Mouse (Mus musculus) T-cell, adult 2 months (primary cell): ENCODE measurements at regions not wholly inside any gene's neighbourhood (a gene's known extent, or its start where the extent isn't known, plus 50 kb on each side); places are given as distances from the start of the nearest gene placed in this dataset.

Experiments used
- DNase-seq: peaks from one replicate; pipeline ENCODE4 v3.0.0; 2022; ENCODE audit warnings: low spot score

DNA sequence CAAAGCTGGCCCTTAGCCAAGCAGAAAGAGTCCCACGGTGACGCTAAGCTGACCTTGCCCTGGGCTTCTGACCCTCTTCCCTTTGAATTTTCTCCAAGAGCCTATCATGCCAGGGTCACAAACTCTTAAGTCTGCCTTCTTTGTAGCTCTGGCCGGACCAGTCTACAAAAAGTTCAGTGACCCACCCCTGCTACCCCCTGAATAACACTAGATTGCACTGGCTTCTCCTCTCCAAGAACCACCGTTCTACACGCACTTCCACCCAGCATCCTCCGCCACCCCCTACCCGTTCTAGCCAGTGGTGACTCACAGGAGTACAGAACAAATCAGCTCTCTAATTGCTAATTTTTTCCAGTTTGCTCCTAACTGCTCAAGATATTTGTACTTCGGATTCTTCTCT lies 325.0 kb downstream of the Tns1 start:
- DNase-seq: no peak

DNA sequence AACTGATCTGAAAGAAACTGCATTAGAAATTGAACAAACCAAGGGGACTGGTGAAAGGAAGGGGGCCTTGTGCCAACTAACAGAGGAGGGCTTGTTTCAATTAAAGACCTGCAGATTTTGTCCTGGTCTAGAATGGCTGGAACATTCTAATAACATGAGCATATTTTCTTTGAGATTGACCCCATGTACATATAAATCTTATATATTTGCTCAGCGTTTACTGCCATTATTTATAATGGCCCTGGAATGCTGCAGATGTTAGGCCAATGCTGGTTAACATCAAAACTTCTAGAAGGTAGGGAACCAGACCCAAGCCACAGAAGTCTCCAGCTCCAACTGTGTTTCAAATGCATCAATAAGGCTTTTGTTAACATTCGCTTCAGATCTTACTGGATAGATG lies 326.4 kb downstream of the Tns1 start:
- DNase-seq: no peak

DNA sequence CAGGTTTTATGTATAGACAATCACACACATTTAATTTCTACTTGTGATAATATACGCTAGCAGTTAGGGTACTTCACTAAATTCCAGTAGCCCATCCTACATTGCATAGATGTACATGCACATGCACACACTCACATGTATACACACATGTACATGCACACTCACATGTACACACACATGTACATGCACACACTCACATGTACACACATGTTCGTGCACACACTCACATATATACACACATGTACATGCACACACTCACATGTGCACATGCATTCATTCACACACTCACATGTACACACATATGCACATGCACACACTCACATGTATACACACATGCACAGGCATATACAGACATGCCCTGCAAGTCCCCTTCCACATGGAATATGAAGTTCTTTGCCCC lies 326.8 kb downstream of the Tns1 start:
- DNase-seq: no peak

DNA sequence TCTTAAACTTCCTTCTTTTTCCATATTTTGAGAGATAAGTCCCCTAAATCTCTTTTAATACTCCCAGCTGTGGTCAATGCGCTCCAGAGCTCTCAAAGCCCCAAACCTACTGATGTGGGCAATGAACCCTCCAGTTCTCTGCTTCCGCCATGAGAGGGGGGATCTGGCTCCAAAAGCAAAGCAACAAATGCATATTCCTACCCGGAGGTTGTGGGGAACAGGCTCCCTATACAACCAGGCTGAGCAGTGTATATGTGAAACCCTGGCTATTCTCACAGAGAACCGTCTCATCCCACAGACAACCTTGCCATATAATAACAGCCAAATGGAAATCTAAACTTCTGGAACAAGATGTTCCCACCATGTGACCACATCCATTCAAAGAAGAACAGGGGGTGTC lies 330.4 kb downstream of the Tns1 start:
- DNase-seq: no peak

DNA sequence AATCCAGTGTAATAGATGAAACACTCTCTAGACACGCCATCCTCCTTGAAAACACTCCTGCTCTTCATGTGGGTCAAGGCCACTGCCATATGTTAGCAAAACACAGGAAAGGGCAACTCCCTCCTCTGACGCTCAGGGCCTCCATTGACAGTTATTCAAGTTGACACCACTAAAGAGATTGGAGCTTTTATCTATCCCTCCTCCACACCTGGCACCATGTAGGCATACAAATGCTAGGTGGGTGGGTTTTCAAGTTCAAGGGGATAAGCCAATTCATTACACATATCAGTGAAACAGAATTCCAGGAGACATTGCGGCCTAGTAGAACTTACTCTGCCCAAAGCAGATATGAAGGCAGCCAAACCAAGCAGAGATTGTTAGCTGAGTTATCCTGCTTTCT lies 331.0 kb downstream of the Tns1 start:
- DNase-seq: no peak

DNA sequence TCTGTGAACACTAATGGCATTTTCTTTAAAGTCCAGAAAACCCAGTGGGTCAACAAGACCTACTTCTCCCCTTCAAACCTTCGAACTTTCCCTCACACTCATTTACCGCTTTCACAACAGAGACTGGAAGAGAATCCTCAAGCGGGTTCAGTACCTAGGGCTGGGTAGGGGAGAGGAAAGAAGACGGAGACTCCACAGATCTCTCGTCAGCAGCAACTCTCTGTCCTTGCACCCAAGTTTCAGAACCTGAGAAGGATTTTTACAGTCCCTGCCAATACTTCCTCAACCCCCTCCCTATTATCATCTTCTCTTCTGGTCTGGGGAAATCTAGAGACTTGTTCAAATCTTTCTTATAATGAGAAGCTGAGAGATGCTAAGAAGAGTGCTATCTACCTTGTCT lies 331.9 kb downstream of the Tns1 start:
- DNase-seq: no peak

DNA sequence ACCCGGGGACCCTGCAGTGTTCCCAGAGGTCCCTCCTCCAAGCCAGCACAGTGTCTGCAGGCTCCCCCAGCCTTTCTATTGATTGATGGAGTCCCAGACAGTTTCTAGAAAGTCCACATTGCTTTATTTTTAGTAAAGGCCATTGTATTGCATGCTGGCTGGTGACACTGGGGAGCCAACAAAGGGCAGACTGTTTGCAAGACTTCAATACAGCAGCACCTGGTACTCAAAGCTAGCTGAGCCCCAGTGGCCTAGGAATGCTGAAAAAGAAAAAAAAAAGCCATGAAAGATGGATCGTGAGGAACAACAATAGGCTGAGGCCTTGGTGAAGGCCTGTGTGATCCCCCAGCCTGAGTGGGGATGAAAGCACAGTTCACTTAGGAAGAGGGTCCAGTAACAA lies 336.6 kb downstream of the Tns1 start:
- DNase-seq: no peak

DNA sequence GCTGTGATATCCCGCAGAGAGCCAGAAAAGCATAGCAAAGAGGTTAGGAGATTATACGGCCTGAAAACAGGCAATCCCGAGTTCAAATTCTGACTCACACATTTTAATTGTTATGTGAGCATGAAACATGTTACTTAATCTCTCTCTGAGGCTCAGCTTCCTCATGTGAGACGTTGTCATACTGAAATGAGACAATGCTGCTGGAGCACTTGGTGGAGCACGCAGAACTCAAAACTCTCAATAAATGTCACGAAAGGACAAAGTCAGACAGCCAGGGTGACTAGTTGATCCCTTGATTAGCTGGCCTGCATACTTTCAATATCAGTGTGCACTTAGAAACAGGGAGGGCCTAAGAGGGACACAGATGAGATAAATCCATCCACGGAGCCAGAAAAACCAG lies 337.0 kb downstream of the Tns1 start:
- no peak for DNase-seq

DNA sequence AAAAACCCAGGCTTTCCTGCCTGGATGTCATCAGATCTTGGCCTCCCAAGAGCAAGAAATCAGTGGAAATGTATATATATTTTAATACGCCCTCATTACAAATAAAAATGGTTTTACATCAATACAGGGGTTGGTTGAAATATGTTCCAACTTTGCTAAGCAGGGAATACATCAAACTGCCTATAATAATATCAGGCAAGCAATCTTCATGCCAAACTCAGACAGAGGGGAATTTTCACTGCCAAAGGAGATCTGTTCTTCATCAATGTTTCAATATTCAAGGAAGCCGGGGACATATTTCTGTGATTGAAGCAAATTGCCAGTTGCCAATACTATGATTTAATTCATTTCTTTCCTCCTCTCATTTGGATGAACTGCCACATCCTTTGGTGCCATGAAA lies 340.9 kb downstream of the Tns1 start:
- no peak for DNase-seq

DNA sequence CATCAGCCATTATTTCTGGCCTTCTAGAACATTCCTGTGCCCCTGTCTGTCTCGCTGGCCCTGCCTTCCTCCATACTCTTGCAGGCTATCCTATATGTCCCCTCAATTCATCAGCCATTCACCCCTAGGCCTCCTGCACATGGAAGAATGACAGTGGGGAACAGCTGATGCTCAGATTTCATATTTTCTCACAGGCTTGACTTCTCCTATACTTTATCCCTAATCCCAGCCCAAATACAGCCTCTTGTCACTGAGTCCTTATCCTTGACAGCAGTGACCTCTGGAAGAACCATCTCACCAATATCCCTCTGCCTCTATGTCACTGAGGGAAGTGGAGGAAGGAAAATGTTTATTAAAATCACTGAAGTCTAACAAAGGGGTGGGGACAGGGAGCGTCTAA lies 341.4 kb downstream of the Tns1 start:
- DNase-seq: no peak

DNA sequence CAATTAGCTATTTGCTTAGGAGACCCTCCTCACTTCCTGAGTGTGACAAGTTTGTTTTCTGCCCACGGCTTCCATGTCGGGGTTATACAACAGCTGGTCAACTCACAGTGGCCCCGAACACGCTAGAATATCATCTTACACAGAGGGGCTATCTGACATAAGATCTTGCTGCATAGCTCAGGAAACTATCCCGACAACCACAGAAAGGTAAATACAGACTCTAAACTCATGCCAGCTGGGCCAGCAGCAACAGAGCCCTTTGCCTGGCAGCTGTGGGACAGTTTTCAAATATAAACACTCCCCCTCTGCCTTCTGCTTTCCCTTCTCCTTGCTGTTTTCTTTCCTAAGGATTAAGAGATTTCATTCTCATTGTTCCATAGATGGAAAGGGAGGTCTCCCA lies 352.5 kb downstream of the Tns1 start:
- no peak for DNase-seq

DNA sequence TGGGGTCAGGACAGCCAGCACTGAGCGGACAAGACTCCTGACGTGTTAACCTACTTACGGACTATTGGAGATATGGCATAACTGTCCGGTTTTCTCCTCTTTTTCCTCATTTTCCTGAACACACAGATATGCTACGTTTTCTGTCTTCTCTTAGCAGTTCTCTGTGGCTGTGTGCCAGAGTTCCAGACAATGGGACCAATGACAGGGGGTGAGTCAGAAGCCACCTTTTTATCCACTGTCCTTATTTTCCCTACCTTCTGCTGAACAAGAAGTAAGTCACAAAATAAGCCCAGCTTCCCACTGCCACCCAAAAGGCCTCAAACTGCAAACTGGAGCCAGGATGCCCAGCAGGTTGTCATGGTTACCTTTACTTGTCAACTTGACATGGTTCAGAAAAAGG lies 353.6 kb downstream of the Tns1 start:
- DNase-seq: no peak

DNA sequence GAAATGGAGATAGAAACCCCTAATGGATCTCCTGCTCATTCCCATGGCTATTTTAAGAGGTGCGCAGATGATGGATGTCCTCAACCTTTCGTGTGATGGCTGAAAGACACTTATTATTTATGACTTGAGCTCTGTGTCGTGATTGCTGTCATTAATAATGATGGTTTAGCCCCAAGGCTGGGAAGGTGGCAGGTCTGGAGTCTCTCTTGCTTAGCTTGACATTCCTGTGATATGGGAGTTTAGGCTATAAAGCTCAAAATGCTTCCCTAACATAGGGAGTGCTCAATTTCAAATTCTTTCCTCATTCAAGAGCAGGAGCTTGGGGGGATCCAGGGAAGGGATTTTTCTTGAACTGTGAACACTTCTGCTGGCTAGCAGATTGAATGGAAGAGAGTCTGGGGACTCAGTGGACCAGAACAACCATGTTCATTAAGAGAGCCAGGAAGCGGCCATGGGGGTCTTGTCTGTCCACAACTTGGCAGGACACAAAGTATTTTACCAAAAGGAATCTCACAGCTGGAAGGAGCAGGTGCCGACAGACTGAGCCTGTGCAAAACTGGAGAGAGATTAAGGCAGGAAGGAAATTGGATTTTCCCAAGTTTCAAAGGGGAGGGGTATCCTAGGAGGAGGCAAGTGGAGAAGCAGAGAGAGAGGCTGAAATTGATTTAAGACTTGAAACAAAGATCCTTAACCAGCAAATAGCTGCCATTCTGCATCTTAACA lies 359.5 kb downstream of the Tns1 start:
- DNase-seq: no peak

DNA sequence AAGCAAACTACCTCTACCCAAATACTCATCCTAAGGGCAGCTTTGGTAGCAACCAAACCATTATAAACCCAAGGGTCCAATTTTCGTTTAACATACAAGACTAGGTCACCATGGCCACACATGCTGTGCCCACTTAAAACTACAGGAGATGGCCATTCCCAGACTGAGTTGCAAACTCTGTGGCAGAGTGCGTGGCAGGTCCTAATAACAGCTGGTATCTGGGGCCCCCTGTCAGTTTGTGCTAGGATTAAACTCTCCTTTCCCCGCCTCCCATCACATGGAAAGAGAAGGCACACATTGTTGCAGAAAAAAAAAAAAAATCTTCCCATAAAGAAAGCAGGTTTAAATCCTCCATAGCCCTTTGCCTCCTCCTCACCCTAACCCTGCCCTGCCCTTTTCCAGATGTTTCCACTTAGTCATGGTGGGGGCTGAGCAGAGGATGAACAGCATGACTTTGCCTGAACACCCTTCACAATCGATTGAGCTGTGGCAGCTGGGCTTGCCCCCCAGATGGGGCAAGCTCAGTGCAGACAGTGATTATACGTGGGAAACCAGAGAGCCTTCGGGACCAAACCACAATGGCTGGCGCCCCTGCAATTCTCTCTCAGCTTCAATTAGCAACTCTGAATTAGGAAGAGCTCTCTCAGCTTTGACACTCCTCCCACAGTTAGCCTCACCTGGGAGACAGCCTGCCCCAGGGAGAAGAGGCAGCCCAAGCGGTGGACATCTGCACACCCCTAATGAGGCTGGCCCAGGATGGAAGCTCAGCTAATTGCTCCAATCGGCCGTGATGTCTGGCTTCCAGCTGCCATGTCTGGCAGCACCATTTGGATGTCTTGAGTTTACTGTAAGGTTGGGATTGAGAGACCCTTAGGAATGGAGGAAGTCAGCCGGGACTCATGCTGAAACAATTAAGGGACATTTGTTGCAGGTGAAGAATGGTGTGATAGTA lies 365.9 kb downstream of the Tns1 start:
- no peak for DNase-seq

DNA sequence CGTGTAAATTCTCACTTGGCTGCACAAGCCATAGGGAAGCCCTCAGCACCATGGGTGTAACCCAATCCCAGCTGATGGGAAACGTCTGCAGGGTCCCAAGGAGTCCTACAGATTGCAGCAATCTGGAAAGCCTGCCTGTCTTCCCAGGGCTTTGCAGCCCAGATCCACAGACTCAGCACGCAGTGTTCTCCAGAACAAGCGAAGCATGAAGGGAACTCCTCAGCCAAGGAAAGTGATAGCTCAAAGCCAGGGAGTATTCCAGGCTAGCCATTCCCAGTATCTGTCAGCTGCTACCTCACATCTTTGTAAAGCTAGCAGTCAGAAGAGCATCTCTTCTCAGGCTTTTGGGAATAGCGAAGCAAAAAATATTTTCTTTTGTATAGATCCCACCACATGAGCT lies 368.5 kb downstream of the Tns1 start:
- DNase-seq: no peak

DNA sequence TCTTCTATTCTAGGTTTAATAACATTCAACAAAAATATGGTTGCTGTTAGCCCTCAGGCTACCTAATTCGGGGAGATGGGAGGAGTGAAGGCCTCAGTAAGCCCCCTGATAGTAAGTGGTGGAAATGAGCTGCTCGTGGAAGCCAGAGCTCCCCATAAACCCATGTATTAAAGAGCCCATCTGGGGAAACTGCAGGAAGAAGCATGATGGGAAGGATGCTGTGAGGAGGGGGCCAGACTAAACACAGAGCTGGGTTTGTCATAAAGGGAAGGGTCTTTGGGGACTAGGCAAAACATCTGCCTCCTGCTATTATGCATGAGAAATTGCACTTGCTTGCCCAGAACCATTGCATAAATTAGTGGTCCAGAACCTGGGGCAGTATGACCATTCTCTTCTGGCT lies 369.3 kb downstream of the Tns1 start:
- no peak for DNase-seq

DNA sequence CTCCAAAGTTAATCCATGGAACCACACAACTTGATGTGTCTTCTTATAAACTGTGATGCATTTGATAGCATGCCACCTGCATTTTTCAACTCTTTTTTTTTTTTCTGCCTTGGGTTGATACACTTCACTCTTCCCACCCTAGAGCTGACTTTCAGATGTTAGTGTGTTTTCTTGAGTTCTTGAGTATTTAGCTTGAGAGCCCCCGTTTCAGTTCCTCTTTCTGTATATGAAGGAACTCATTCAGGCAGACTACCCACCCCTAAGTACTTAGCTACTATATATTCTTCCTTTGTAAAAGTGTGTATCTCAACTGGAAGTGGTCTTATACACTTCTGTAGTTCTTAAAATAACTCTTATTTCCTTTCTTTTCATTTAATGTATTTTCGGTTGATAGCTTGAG lies 371.1 kb downstream of the Tns1 start:
- DNase-seq: no peak

DNA sequence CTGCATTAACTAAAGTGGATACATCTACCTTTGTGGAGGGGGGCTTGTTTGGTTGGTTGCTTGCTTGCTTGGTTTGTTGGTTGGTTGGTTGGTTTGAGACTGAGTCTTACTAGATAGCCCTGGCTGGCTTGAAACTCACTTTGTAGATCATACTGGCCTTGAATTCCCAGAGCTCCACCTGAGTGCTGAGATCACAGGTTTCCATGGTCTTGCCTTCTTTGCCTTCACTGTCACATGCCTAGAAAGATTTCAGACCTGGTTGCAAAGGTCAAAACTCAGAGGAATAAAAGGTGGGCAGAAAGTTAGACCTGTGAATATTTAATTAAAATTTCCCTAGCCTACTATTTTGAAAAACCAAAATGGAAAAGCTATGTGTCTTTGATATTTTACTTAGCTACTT lies 375.5 kb downstream of the Tns1 start:
- DNase-seq: no peak

DNA sequence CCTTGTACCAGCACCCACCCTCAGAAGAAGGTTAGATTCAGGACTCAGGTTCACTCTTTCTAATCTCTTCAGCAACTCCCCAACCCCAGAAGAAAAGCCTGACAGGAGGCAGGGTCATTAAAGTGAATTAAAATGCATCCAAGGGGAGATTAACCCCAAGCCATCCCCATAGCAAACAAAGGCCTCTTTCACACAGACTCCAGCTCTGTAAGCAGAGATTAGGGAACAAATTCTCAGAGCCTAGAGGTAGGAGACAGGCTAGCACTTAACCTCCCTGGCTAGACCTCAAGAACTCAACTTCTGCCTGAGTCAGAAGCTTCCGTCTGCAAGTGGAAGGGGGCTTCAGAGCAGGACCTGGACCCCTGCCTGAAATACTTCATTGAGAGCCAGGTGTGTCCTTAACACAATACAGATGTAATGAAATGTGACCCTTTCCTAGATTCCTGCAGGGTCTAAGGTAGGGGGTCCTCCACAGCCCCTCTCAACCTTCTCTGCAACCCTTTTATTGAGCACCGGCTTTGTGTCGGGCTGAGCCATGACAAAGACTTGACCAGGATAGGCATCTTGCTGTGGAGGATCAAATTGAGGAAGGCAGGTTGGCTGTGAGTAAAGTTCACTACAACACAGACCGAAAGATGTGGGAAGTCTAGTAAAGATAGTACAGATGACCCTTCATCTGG lies 379.6 kb downstream of the Tns1 start:
- no peak for DNase-seq

DNA sequence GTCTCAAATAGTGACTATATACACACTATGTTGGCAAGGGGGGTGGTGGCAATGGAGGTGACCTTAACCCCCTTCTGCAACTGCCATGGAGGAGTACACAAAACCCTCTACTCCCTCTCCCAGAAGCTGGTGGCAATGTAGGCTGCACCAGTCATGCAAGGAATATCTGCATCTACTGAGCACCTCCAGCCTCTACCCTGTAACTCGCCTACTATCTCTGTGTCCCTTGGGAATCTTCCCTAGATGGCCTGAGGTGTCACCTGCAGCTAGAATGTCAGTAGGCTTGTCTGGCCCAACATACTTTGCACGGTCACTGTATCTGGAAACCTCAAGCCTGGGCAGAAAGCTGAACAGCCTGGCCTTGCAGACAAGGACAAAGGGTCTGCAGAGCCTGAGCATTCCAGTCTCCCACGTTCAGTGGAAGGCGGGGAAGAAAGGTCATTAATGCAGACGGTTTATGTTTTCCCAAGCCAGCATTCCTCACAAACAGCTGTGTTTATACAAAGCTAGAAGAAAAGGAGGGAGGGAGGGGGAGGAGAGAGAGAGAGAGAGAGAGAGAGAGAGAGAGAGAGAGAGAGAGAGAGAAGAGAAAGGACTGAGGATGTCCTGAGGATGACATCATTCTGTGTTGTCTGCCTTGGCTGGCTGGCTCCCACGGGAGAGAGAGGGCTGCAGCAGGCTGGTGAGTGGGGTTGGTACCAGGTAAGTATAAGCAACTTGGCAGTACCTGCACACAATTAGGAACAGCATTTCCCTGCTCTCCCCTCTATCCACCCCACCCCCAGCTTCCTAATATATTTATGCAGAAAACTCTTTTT lies 380.3 kb downstream of the Tns1 start:
- no peak for DNase-seq

DNA sequence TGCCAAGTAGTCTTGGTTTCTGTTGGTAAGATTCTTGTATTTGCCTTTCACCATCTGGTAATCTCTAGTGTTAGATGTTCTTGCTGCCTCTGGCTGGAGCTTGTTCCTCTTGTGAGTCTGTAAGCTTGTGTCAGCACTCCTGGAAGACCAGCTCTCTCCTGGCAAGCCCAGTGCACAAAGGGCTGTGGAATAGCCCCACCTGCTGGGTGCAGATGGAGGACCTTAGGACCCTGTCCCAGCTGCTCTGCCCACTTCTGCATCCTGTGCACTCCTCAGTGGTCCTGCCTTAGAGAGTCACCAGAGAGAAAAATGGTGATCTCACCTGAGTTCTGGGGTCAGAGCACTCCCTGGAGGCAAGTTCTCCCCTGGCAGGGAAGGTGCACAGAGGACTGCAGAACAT lies 387.2 kb downstream of the Tns1 start:
- DNase-seq: no peak

DNA sequence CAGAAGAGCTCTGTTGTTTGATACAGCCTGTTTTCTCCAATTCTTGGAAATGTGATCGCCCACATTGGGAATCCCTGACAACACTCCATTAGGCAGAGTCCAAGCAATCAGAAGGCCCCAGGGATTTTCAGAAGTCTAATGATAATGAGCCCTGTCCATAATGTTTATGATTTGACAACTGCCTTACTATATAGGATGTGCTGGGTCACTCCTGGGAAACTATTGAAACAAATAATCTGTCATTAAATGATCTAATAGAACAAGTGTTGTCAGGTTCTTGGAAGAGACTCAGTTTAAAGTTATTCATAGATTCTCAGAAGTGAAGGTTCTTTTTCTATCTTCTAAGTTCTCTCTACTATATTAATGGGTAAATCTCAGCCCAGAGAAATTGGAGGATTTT lies 395.9 kb downstream of the Tns1 start:
- DNase-seq: no peak
